Mouse (Mus musculus): Measurements from ENCODE around the gene Pard3.
A peak's percentile ranks its signal among the peaks of the same experiment; 100 is the strongest.
"Not testable (repeated sequence)": the region's sequence is repeated elsewhere in the genome, so short reads cannot be mapped to it uniquely, and the experiment has no call there.

The Pard3 gene

GRCm38 (mm10) chr8:127139154-127139553 lies 75.5 kb downstream of the Pard3 start:
- DNase-seq (ENCODE audit: inconsistent ontology term) = peak; percentile 54

DNA sequence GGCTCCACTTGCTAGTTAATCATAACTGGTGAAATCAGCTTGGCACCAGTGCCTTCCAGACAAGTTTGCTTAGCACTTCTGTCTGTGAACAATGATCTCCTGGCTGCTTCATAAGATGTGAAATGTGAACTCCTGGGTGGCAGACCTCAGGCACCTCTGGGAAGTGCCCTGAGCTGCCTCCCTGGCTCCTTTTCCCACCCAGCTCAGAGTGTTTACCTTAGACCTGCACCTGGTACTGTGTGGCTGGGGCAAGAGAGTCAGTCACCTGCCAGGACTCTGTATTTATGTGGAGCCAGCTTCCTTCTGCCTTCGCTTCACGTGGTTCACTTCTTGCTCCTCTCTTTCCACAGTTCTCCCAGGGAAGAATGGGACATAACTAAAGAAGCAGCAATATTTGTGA lies 77.3 kb downstream of the Pard3 start:
- no peak for DNase-seq (ENCODE audit: inconsistent ontology term)

DNA sequence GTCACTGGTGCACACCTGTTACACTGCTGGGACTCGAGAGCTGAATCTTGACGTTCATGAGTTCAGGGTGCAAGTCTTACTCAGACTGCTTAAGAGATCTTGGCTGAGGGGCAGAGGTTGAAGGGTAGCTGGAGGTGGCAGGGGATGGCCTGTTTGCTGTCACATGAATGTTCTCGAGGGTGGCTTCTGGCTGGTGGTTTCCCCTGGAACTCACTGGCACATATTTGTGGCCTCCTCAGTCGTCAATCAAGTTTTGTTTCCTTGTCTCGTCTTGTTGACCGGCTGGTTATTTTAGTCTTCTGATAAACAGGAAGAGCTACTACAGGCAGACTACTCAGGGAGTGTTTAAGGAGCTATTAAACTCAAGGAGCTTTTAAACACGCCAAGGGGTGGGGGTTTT lies 79.9 kb downstream of the Pard3 start:
- DNase-seq (ENCODE audit: inconsistent ontology term) = peak; percentile 36

DNA sequence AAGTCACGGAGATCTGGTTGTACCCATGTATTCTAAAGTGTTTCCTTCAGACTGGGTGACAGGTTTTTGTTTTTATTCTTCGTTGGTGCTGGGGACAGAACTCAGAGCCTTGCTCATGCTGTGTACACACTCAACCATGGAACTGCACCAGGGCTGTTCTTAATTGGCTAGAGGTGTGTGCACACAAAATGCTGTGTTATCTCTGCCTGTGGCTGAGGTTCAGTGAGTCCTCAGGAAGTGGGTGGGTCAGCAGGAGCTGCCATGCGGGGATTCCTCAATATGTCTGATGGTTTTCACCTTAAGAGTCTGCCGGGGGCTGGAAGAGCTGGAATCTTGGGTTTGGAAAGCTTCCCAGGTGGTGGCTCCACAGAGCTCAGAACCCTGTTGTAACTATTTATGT lies 80.9 kb downstream of the Pard3 start:
- DNase-seq (ENCODE audit: inconsistent ontology term) = no peak

- DNase-seq (ENCODE audit: inconsistent ontology term) = no peak
Observed at GRCm38 (mm10) chr8:127145135-127145534, 81.4 kb downstream of the Pard3 start.

DNA sequence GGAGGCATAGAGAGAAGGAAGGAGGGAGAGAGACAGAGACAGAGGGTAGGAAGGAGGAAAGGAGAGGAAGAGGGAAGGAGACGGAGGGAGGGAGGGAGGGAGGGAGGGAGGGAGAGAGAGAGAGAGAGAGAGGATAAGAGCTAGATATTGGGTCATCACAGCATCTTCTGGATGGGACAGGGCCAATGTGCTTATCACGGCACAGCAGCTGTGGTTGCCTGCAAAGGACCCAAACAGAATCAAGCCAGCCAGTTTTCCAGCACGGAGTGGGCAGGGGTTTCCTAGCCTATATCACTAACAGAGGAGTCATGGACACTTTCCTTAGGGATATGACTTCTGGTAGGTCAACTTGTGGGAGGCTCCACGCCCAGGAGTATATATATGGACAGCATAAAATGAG lies 82.4 kb downstream of the Pard3 start:
- no peak for DNase-seq (ENCODE audit: inconsistent ontology term)

DNA sequence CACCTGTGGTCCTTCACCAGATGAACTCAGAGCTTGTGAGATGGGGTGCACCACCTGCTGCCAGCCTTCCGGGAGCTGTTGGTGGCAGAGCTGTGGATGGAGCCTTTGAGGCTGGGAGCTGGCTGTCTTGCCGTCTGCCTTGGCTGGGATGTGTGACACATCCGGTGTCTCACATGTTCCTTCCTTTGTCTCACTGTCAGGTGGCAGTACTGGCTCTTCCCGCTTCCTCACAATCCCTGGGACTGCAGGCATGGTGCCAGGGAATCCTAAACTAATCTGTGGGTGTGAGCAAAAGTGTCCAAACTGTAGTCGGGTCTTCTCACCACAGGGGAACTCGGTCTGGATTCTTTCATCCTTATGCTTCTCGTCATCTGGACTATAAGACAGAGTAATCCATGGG lies 85.1 kb downstream of the Pard3 start:
- DNase-seq (ENCODE audit: inconsistent ontology term) = peak; percentile 33

DNA sequence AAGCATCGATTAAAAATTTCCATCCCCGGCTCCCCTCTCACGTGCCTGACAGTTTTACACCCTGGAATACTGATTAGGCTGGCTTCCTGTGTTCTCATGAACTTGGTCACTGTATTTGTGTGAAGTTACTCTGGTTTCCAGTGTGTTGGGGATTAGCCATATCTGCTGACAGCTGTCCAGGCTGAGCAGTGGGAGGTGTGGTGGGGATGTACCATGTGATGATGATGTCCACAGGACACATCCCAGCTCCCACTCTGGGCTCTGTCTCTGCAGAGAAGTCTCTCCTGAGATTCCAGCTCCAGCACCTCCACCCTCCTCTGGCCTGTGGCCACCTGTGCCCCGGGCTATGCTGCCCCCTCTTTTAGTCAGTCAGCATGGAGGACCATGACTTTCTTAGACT lies 87.0 kb downstream of the Pard3 start:
- no peak for DNase-seq (ENCODE audit: inconsistent ontology term)

- no peak for DNase-seq (ENCODE audit: inconsistent ontology term)
Observed at GRCm38 (mm10) chr8:127151706-127152105, 88.0 kb downstream of the Pard3 start.

DNA sequence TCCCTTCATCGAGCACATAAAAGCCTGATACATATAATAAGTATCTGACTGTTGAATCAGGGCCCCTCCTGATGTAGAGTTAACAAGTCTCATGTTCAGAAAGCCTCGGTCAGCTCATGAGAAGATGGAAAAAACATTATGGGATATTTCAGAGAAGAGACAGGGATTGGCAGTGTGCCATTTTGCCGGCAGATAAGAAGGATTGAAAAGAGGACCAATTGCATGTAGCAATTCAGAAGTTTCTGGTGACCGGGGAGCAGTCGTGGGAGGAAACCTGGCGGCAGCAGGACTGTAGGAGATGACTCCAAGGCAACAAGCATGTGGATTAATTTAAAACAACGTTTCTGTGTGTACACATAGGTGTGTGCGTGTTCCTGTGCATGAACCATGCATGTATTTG lies 93.4 kb downstream of the Pard3 start:
- DNase-seq (ENCODE audit: inconsistent ontology term) = no peak

GRCm38 (mm10) chr8:127159421-127159966 lies 95.8 kb downstream of the Pard3 start:
- no peak for DNase-seq (ENCODE audit: inconsistent ontology term)

DNA sequence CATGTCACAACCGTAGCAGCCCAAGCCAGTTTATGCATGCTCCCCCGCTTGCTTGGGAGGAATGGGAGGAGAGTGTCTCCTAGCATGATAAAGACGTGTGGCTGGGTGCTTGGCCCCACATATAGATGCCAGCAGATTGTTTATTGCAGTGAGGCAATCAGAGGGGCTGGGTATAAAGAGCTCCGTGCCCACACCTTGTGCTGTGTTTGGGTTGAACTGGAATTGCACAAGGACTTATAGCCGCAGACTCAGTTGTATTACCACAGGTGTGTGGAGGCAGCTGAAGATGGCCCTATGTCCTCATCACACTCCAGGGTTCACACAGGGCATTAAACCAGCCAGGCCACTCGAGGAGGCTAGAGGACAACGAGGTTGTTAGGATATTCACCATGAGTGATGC lies 98.2 kb downstream of the Pard3 start:
- DNase-seq (ENCODE audit: inconsistent ontology term) = no peak

GRCm38 (mm10) chr8:127162821-127163220 lies 99.1 kb downstream of the Pard3 start:
- DNase-seq (ENCODE audit: inconsistent ontology term) = no peak

- peak; percentile 26 for DNase-seq (ENCODE audit: inconsistent ontology term)
Observed at GRCm38 (mm10) chr8:127164326-127165280, 100.9 kb downstream of the Pard3 start.

DNA sequence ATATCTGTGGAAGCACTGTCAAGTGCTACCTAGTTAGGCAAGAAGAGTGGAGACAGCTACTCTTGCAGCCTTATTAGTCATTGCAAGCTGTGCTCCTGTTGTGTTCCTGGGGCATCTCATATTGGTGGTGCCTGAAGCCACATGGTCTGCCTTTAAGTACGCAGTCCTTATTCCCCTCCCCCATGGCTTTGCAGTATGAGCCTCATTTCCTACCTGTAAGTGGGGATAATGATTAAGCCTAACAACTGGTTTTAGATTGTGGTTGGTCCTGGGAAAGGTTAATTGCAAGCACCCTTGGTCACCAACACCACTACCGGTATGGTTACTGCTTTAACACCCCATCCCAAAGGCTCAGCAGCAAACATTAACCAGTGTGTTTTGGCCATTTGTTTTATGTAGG lies 104.8 kb downstream of the Pard3 start:
- DNase-seq (ENCODE audit: inconsistent ontology term) = no peak

DNA sequence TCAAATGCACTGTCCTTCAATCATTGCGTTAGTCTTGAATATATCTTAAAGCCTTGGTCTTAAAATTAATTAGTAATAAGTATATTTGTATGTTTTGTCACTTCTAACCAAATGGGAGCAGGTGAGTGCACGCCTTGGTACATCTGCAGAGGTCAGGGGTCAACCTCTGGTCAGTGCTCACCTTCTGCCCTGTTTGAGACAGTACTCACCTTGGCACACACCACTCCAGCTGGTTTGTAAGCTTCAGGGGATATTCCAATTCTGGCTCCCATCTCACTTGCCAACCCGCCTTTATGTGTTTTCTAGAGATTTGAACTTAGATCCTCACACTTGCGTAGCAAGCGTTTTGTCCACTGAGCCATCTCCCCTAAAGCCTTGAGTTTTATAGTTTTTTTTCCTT lies 105.7 kb downstream of the Pard3 start:
- DNase-seq (ENCODE audit: inconsistent ontology term) = no peak

GRCm38 (mm10) chr8:127170372-127170771 lies 106.7 kb downstream of the Pard3 start:
- not testable (repeated sequence) for DNase-seq (ENCODE audit: inconsistent ontology term)

GRCm38 (mm10) chr8:127170930-127171329 lies 107.2 kb downstream of the Pard3 start:
- no peak for DNase-seq (ENCODE audit: inconsistent ontology term)

- DNase-seq (ENCODE audit: inconsistent ontology term) = no peak
Observed at GRCm38 (mm10) chr8:127173483-127173882, 109.8 kb downstream of the Pard3 start.

- DNase-seq (ENCODE audit: inconsistent ontology term) = no peak
Observed at GRCm38 (mm10) chr8:127174411-127174810, 110.7 kb downstream of the Pard3 start.

- DNase-seq (ENCODE audit: inconsistent ontology term) = no peak
Observed at GRCm38 (mm10) chr8:127175160-127175836, 111.6 kb downstream of the Pard3 start.

DNA sequence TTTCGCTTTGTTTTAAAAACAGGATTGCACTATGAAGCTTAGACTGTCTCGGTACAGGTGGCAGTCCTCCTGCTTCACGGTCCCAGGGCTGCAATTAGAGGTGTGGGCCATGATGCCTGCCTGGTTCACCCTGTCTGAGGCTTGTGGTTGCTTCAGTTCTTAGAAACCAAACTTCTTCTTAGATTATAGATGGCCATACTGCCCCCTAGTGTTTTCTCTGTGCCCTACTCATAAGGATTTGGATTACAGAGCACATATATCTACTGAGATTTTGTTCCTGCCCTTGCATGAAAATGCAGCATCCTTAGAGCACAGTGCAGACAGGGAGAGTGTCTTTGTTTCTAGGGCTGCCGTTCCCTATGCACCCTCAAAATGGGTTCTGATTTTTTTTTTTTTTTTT lies 114.9 kb downstream of the Pard3 start:
- no peak for DNase-seq (ENCODE audit: inconsistent ontology term)

GRCm38 (mm10) chr8:127181246-127181645 lies 117.6 kb downstream of the Pard3 start:
- peak; percentile 55 for DNase-seq (ENCODE audit: inconsistent ontology term)
